Mouse (Mus musculus): ENCODE measurements around the gene Syn2. TPM values are rescaled to one million over a fixed set of nuclear protein-coding genes. Genes with fewer than 3 reads are reported as not detected.
"Not testable (repeated sequence)": the region's sequence is repeated elsewhere in the genome, so short reads cannot be mapped to it uniquely, and the experiment has no call there.

Syn2 gene
- total RNA-seq, 2 experiments from 2014 or later, result 459 to 524 TPM

- peak; percentile 74 to 84 for DNase-seq (ENCODE audit: low spot score in 2 of 2)
Observed at GRCm38 (mm10) chr6:115168921-115169320, 34.2 kb downstream of the Syn2 start.

- no peak for DNase-seq (ENCODE audit: low spot score in 2 of 2)
Observed at GRCm38 (mm10) chr6:115169518-115169917, 34.8 kb downstream of the Syn2 start.

- no peak for DNase-seq (ENCODE audit: low spot score in 2 of 2)
Observed at GRCm38 (mm10) chr6:115174845-115175244, 40.1 kb downstream of the Syn2 start.

GRCm38 (mm10) chr6:115178826-115179225, 44.1 kb downstream of the Syn2 start:
- DNase-seq (ENCODE audit: low spot score in 2 of 2), result no peak

- no peak for DNase-seq (ENCODE audit: low spot score in 2 of 2)
Observed at GRCm38 (mm10) chr6:115181094-115181493, 46.4 kb downstream of the Syn2 start.

GRCm38 (mm10) chr6:115191111-115191510, 56.4 kb downstream of the Syn2 start:
- DNase-seq (ENCODE audit: low spot score in 2 of 2), result no peak

GRCm38 (mm10) chr6:115200753-115201152, 66.1 kb downstream of the Syn2 start:
- DNase-seq (ENCODE audit: low spot score in 2 of 2), result no peak

- no peak for DNase-seq (ENCODE audit: low spot score in 2 of 2)
Observed at GRCm38 (mm10) chr6:115203029-115203428, 68.3 kb downstream of the Syn2 start.

GRCm38 (mm10) chr6:115210187-115210586, 75.5 kb downstream of the Syn2 start:
- DNase-seq (ENCODE audit: low spot score in 2 of 2), result peak in 1 of 2 experiments; percentile 53

- DNase-seq (ENCODE audit: low spot score in 2 of 2), result no peak
Observed at GRCm38 (mm10) chr6:115210820-115211219, 76.1 kb downstream of the Syn2 start.

- DNase-seq (ENCODE audit: low spot score in 2 of 2), result no peak
Observed at GRCm38 (mm10) chr6:115212132-115212903, 77.6 kb downstream of the Syn2 start.

- DNase-seq (ENCODE audit: low spot score in 2 of 2), result no peak
Observed at GRCm38 (mm10) chr6:115213129-115213528, 78.4 kb downstream of the Syn2 start.

- peak; percentile 53 to 64 for DNase-seq (ENCODE audit: low spot score in 2 of 2)
Observed at GRCm38 (mm10) chr6:115221215-115221641, 86.5 kb downstream of the Syn2 start.

GRCm38 (mm10) chr6:115225519-115225918, 90.8 kb downstream of the Syn2 start:
- peak in 1 of 2 experiments; percentile 33 for DNase-seq (ENCODE audit: low spot score in 2 of 2)

GRCm38 (mm10) chr6:115227043-115227442, 92.3 kb downstream of the Syn2 start, which contains the start of gene Gm17482:
Gm17482 (plus strand) TSS chr6:115227343.
- DNase-seq (ENCODE audit: low spot score in 2 of 2), result no peak

- peak; percentile 79 to 85 for DNase-seq (ENCODE audit: low spot score in 2 of 2)
Observed at GRCm38 (mm10) chr6:115227529-115227928, 92.8 kb downstream of the Syn2 start.

GRCm38 (mm10) chr6:115230557-115230956, 95.9 kb downstream of the Syn2 start:
- DNase-seq (ENCODE audit: low spot score in 2 of 2), result no peak

GRCm38 (mm10) chr6:115231836-115232235, 97.1 kb downstream of the Syn2 start:
- no peak for DNase-seq (ENCODE audit: low spot score in 2 of 2)

- no peak for DNase-seq (ENCODE audit: low spot score in 2 of 2)
Observed at GRCm38 (mm10) chr6:115232562-115232961, 97.9 kb downstream of the Syn2 start.

GRCm38 (mm10) chr6:115238031-115239027, 103.6 kb downstream of the Syn2 start:
- DNase-seq (ENCODE audit: low spot score in 2 of 2), result no peak

- DNase-seq (ENCODE audit: low spot score in 2 of 2), result peak in 1 of 2 experiments; percentile 31
Observed at GRCm38 (mm10) chr6:115239335-115239734, 104.6 kb downstream of the Syn2 start.

GRCm38 (mm10) chr6:115240431-115240830, 105.7 kb downstream of the Syn2 start:
- not testable (repeated sequence) for DNase-seq (ENCODE audit: low spot score in 2 of 2)

Measured in left cerebral cortex, adult 18-20 months (tissue).